Mouse (Mus musculus) Patski (cell line): ENCODE measurements around the gene Adcy2. TPM values are rescaled to one million over a fixed set of nuclear protein-coding genes. Genes with fewer than 3 reads are reported as not detected.

Experiments
- ATAC-seq: fragments of 100-300 bp; one replicate; pipeline ENCODE4 v1.8.0; 2021
- CTCF ChIA-PET: fragments of 350-600 bp; sonication (Branson Sonifier 250); formaldehyde crosslinking; loops from one replicate; lab custom pipeline; 2022; ENCODE audit warnings: inconsistent platforms; lab: Charles Lee
- POLR2A ChIA-PET: fragments of 350-600 bp; sonication (Branson Sonifier 250); formaldehyde crosslinking; loops from one replicate; lab custom pipeline; 2022; ENCODE audit warnings: antibody characterized with exemption, inconsistent platforms; lab: Charles Lee
- DNase-seq: peaks from one replicate; pipeline ENCODE4 v3.0.0-alpha.2; 2011; ENCODE audit warnings: low read depth, low spot score
- H3K27me3 ChIP-seq: fragments of 371-371 bp; one replicate; pipeline ENCODE4 v1.5.1; 2021
- CTCF ChIP-seq: fragments of 100-300 bp; IDR thresholded peaks from one replicate; pipeline ENCODE4 v1.5.1; 2021
- in situ Hi-C: fragments of 300-500 bp; cut with MboI; formaldehyde crosslinking; loops from 3 replicates; pipeline ENCODE4 v1.11.1; 2018; ENCODE audit warnings: low pct_unique_long_range_greater_than_20kb, mixed read lengths
- polyA plus RNA-seq: library from polyadenylated mRNA; unstranded; gene quantifications from one replicate; pipeline ENCODE4 v1.2.3, GENCODE M21; 2021

The Adcy2 gene
- polyA plus RNA-seq, 1 experiment from 2014 or later: 0.06 TPM

DNA sequence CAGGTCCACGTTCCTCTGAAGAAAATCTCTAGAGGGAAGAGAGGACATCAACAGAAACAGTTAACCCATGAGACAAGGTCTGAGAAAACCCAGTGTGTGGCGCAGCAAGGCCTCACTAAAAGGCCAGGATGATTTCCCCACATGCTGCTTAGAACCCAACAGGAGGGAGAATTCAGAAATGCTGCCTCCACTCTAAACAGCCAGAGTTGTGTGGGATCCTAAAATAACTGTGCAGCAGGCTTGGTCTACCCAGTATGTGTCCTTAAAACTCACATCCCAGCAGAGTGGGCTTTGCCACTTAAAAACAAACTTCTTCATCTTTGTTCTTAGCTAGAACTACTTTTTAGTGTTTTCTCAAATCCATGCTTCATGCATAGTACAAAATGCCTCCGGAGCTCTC lies 26.2 kb downstream of the Adcy2 start:
- no peak for TF ChIP-seq CTCF
- no peak for DNase-seq
- no peaks in the 10 kb centered on the region for H3K27me3 ChIP-seq
- ChIA-PET CTCF (no interaction called here), POLR2A (no interaction called here)
- ATAC-seq: no peak
- in situ Hi-C loops: no loop called here

DNA sequence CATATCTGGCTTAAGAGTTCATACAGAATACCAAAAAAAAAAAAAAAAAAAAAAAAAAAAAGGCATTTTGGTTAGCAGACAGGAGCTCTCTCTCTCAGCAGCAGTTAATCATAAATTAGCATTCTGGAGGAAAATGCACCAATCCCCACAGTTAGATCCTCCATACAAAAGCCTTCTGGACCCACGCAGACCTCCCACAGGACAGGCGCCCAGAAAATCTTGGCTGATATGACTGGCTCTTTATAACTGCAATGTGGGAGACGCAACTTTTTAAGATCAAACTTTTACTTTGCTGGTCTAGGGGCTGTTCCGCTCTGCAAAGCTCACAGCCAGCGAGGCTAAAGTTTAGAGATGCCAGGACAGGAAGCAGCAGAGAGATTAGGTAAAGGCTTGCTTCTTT lies 37.8 kb downstream of the Adcy2 start:
- no peak for DNase-seq
- no peak for ATAC-seq

DNA sequence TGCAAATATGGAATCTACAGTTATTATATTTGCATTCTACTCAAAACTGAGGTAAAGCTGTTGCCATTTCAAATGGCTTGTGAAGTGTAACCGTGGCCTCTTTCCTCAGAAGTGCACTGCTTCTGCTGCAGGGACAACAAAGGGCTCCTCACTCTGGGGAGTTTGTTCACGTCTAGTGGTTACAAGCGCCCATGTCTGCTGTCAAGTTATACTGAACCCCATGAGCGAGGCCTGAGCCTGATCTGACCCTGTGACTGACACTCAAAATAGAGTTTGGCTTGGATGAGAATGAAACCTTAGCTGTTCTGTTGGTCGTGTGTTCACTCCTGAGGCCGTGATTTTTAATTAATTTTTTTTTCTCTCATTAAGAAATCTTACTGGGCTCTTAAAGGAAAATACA lies 38.8 kb downstream of the Adcy2 start:
- ATAC-seq: no peak
- in situ Hi-C loops: no loop called here
- no peak for DNase-seq
- no peak for TF ChIP-seq CTCF
- ChIA-PET CTCF (no interaction called here), POLR2A (no interaction called here)
- no peaks in the 10 kb centered on the region for H3K27me3 ChIP-seq

More for the DNA sequence above, 37.8 kb downstream of the Adcy2 start:
- no peaks in the 10 kb centered on the region for H3K27me3 ChIP-seq
- in situ Hi-C loops: no loop called here
- ChIA-PET POLR2A (no interaction called here), CTCF (no interaction called here)
- no peak for TF ChIP-seq CTCF

DNA sequence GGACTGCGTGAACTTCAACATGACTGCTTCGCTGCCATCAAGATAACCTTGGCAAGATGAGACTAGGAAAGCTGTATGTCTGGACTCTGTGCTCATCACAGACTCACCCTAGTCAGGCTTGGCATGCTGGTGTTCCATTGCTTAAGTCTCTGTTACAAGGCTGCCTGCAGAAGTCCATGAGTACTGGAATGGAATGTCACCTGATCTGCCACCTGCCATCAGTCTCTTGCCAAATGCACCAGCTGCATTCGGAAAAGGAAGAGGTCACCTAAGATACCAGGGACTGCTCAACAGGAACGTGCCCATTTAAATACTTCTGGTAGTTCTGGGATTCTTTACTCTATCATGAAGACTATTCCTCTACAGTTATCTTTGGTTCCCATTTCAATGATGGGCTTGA lies 39.9 kb downstream of the Adcy2 start:
- DNase-seq (no peak), ATAC-seq (no peak)
- POLR2A ChIA-PET: no interaction called here
- no peaks in the 10 kb centered on the region for H3K27me3 ChIP-seq
- in situ Hi-C loops: no loop called here
- TF ChIP-seq CTCF: no peak
- CTCF ChIA-PET: no interaction called here

DNA sequence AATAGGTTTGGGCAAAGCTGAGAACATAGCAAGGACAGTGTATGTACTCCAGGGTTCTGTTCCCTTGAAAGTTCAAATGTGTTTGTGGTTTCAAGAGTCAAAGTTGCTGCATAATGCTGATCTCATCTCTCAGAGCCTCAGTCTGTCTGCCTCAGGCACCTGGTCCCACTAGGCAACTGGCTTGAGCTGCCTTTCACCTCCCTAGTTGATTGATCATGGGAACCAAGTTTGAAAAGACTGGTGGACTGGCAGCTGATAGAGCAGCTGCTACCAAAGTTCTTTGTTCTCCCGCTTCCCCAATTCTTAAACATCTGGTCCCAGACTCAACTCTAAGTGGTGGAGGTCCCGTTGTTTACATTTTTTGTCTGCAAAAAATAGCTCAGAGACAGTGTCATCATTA lies 56.6 kb downstream of the Adcy2 start:
- ATAC-seq: no peak
- CTCF ChIA-PET: no interaction called here
- in situ Hi-C loops: no loop called here
- TF ChIP-seq CTCF: no peak
- DNase-seq: no peak
- H3K27me3 ChIP-seq: no peaks in the 10 kb centered on the region
- POLR2A ChIA-PET: no interaction called here

DNA sequence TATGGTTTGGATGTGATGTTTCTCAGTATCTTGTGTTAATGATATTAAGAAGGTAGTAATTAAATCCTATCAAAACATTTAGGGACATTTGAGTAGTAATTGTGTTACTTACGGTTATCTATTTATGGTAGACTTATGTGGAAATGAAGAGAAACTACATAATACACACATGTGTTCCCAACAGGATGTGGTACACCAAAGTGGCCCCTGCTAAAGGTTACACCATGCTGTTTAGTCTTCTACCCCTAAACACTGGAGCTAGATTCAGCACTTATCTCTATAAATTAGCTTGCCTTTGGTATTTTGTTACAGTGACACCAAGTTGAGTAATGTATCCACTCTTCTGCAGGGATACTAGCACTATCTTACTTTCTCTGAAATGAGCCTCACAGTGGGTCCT lies 57.9 kb downstream of the Adcy2 start:
- ATAC-seq (no peak), DNase-seq (no peak)
- TF ChIP-seq CTCF: no peak
- ChIA-PET CTCF (no interaction called here), POLR2A (no interaction called here)
- in situ Hi-C loops: no loop called here
- H3K27me3 ChIP-seq: no peaks in the 10 kb centered on the region

DNA sequence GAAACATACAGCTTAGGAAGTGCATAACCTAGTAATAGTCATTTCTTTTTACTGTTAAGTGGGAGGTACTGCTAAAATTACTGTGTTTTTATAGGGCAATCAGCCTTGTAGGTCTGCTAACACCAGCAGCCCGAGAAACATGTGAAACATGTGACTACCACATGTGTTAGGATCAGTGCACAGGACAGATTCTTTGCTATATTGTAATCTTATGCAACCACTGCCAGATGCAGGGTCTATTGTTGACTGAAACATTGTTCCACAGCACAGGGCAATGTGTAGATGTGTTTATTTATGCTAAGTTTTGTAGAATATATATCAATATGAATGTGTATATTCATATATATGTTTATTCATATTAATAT lies 67.1 kb downstream of the Adcy2 start:
- TF ChIP-seq CTCF: no peak
- no peaks in the 10 kb centered on the region for H3K27me3 ChIP-seq
- ATAC-seq (no peak), DNase-seq (no peak)
- in situ Hi-C loops: no loop called here
- CTCF ChIA-PET: no interaction called here
- POLR2A ChIA-PET: no interaction called here

DNA sequence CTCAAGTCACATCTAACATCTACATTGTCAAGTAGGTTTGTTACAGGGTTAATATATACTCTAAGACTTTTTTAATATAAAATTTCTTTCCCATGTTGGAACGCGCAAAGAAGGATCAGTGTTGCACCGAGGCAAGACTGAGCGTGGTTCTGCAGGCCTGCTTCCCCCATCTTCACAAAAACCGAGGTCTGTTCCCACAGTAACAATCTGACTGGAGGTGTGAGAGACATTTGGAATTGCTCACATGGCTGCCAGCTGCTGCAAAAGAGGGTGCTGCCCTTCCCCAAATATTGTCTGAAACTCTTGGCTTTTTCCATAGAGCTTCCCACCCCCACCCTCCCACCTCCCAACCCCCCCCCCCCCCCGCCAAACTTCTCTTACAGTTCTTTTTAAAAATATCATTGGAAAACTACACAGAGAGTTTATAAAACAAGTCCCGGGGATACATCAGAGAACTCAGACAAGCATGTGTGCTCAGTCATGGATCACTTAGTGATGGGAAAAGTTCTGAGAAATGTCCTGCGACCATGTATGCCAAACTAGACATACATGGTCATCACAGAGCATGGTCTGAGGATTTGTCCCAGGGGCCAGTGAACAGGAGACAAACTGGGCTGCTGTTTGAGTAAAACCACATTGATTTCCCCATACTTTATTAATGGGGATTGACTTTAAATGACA lies 67.6 kb downstream of the Adcy2 start:
- no peak for TF ChIP-seq CTCF
- DNase-seq (no peak), ATAC-seq (no peak)
- POLR2A ChIA-PET: no interaction called here
- CTCF ChIA-PET: no interaction called here
- in situ Hi-C loops: no loop called here
- H3K27me3 ChIP-seq: no peaks in the 10 kb centered on the region

DNA sequence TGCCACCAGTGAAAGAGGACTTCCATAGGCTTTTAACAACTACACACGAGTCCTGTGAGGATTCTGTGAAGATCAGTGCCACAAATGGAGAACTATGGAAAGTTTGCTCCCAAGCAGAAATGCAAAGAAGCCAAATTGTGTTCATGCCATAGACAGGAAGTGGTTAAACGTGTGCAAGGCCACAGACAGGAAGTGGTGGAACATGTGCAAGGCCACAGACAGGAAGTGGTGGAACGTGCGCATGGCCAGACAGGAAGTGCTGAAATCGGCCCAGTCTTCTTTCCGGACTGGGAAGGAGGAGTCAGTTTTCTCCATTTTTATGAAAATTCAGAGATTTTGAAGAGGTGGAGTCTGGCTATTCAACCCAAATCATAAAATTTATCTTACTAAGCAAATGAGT lies 70.9 kb downstream of the Adcy2 start:
- ATAC-seq (no peak), DNase-seq (no peak)
- ChIA-PET CTCF (no interaction called here), POLR2A (no interaction called here)
- H3K27me3 ChIP-seq: no peaks in the 10 kb centered on the region
- no peak for TF ChIP-seq CTCF
- in situ Hi-C loops: no loop called here

DNA sequence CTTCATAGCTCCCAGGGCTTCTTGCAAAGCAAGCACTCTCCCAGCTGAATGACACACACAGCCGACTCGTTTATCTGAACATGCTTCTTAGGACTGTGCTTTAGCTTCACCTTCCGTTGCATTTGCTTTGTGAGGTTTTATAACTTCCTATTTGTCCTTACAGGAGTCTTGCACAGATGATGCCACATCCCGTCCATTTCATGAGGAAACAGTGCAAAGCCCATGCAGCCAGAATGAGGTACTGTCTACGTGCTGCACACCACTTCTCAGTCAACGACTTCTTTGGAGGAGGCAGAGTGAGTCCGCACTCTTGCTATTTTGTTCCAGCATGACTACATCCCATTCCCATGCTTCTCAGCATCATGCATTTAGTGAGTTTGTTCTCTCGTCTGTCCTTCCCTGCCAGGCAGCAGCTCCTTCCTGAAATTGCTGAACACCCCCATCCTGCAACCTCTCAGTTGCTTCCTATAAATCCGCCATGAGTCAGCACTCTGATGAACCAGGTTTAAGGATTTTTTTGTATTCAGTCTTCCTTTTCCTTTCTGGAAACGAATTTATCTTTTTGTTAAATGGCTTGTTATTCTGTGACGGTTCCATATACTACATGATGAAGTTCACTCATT lies 85.6 kb downstream of the Adcy2 start:
- TF ChIP-seq CTCF: no peak
- in situ Hi-C loops: no loop called here
- H3K27me3 ChIP-seq: no peaks in the 10 kb centered on the region
- POLR2A ChIA-PET: no interaction called here
- no peak for DNase-seq
- ATAC-seq: no peak
- CTCF ChIA-PET: no interaction called here

DNA sequence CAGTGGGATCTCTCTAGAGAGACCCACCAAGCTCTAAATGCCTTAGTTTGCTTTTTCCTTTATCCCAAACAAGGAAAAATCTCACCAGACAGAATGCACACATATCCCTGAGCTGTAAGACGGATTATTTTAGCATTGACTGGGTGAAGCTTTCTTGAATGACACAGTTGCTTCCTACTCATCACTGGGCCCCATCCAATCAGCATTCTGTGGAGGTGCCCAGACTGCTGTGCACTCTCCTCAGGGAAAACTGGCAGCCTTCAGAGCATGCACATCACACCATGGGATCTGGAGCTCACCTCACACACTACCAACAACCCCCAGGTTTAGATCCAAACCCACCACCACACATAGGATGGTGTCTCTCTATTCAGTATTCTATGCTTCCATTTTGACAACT lies 92.7 kb downstream of the Adcy2 start:
- no peaks in the 10 kb centered on the region for H3K27me3 ChIP-seq
- POLR2A ChIA-PET: no interaction called here
- DNase-seq (no peak), ATAC-seq (no peak)
- CTCF ChIA-PET: no interaction called here
- in situ Hi-C loops: no loop called here
- TF ChIP-seq CTCF: no peak

DNA sequence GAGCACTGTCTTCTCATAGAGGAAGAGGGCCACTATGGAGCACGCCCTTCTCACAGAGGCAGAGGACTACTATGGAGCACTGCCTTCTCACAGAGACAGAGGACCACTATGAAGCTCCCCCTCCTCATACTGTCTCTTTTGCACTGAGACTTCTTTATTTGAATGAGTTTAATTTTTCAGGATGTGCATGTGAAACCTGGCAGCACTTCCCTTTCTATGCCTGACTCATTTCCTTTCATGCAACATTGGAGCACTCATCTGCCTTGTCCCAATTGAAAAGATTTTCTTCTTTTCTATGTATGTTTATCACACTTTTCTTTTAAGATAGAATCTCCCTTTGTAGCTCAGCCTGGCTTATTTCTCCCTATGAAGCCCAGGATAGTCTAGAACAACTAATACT lies 96.6 kb downstream of the Adcy2 start:
- DNase-seq: no peak
- TF ChIP-seq CTCF: no peak
- ChIA-PET CTCF (no interaction called here), POLR2A (no interaction called here)
- no peaks in the 10 kb centered on the region for H3K27me3 ChIP-seq
- in situ Hi-C loops: no loop called here
- ATAC-seq: no peak
